Mouse (Mus musculus) lung, postnatal 10 days (tissue): ENCODE data around the gene Gm3646.
A peak's percentile ranks its signal among the peaks of the same experiment; 100 is the strongest.

ENCODE experiments used
- DNase-seq: peaks from one replicate; pipeline ENCODE4 v3.0.0; 2021

The Gm3646 gene

DNA sequence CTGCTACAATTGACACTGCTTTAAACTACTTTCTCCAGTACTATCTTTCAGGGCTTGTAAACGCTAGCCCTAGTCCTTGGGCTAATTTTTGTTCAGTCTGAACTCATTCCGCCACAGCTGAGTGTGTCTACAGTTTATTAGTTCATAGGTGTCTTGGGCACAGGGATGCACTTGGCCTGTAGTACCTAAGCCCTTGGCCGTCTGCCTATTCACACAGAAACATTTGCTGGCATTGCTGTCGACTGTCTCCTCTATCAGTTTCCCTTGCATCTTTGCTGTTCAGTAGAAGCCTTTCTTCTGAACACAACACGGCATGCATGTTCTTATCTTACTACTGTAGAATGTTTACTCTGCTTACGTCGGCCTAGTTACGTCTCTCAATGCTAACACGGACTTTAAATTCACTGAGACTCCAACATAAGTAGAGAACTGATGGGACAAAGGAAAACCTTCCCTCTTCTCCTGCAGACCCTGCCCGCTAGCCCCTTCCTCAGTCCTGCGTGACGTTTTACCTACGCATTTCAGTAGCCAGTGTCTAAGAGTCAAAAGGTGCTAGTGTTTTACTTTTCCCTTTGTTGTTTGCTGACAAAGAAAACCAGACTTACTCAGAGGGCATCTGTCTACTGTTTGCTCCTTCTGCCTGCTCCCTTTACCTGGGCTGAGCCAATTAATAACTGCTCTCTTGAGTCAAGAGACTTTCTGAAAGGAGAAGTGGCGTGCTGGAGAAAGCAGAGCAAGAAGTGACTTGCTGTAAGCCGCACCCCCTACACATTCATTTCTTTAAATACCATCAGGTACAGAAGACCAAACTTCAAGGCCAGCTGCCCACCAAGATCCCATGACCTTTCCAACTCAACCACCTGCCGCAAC, 25.8 kb downstream of the Gm3646 start:
- no peak for DNase-seq

DNA sequence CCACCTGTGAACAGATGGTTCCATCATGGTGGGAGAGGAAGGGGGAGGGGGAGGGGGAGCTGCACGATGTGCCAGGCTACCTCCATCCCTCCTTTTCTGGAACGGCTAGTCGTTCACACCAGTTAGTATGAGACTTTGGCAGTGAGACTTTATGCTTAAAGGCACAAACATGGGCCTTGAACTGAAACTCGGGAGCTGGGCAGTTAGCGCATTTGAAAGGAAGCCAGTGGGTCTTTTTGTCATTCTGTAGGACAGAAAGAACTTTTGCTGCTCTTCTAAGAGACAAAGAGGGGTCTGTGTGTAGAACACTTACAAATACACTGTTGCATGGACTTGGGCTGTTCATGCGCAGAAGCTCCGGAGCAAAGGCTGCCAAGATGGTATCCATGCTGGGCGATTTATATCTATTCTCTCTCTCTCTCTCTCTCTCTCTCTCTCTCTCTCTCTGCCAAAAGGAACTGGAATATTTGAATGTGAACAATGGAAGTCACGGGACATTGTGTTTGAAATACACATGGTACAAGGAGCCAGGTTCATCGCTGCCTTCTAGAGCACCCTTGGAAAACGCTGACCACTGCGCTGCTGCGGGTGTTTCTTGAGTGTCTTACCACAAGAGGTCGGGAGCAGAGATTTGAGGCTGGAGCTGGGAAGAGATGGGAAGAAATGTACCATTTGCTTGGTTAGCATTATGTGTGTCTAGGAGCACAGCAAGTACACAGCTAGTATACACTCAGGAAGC, 31.0 kb downstream of the Gm3646 start:
- DNase-seq = no peak

DNA sequence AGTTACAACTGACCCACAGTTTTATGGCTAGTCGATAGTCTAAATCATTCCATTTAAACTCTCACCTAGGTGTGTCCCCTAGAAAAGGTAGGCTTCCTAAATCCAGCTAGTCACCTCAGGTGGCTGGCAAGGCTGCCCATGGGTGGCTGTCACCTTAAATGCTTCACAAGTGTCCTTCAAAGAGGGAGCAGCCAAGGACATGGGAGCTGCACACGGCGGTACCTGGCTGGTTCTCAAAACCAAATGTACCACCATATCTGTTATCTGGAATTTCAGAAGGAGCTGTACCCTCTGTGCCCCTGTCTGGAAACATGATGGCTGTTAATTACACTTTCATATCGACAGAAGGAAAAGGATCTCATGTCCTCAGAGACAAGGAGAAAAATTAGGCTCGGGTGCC, 31.6 kb downstream of the Gm3646 start:
- no peak for DNase-seq

DNA sequence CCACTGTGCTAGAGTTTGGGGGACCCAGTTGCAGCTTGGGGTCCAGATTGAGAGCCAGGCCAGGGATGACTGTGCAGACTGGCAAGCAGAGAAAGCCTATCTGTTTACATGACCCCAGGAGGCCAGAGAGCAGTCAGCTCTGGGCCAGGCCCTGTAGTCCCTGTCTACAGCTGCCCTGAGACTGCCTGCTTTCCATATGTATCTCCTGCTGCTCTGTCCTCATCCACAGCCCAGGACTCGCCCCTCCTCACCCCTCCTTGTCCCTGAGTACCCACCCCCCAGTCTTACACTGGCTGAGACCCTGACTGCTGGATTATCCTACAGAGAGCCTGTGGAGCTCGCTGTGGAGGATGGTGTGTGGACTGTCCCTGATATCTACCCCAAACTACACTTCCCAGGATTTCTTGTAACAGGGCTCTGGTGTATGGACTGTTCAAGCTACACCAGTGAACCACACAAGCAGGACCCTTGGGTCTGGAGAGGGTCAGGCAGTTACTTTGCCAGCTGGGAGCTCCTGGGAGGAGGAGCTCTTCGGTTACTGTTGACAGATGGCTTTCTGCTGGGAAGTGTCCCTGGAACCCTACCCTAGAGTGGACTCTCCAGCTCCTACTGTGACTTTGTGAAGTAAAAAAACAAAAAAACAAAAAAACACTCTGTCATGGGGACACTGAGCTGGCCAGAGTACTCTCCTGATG, 32.6 kb downstream of the Gm3646 start:
- peak; percentile 71 for DNase-seq

DNA sequence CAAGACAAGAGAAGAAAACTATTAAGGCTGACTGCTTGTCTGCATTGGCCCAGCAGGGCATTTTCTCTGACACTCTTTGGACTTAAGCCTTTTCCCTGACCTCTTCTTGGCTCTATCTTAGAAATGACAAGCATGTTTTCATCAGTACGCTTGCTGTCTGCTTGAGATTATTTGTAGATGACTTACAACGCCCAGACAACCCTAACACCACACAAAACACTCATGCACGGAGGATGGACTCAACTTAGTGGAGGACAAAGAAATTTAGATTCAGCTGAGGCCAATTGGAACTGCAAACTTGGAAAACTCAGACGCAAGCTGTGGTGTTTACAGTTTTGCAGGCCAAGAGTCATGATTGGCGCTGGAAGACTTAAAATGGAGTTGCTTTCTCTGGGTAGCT, 34.7 kb downstream of the Gm3646 start:
- peak; percentile 71 for DNase-seq

DNA sequence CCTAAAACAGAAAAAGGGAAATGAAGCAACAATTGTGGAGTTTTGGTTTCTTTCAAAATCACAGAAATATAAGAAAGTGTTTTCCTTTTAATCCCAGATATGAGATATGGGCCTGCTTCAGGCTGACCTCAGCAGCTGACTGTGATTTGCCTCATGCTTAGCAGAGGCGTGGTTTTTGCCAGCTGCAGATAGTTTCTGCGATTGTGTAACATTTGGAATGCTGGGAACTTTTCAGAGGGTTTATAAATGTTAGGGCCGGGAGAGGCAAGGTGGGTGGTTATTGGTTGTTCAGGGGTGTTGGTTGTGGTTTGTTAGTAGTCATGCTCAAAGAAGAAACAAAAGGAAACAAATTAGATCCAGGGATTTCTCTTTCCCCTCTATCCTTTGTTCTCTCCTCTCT, 37.1 kb downstream of the Gm3646 start:
- DNase-seq = no peak

DNA sequence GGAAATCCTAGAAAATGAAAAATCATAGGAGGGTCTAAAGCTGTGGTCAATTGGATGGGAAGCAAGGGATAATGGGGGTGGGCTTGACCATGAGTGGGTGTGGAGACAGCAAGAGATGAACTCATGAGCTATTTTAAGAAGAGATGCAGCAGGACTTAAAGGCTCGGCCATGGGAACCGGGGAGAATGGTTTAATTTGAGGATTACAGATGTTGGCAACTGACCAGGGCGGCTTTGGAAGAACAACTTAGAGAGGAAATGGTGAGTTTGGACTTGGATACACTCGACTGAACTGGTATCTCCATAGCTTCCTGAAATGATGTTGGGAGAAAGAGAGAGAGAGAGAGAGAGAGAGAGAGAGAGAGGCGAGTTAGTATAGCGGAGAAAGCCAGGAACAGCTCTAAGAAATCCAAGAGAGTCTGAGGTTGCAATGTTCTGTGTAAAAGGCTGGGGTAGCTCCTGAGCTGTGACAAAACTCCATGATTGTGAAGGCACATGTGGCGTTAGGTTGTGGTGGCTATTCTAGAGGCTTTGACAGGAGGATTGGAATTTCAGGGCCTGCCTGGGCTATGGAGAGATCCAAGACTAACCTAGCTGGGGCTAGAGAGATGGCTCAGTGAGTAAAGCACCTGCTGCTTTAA, 39.2 kb downstream of the Gm3646 start:
- peak; percentile 72 for DNase-seq

DNA sequence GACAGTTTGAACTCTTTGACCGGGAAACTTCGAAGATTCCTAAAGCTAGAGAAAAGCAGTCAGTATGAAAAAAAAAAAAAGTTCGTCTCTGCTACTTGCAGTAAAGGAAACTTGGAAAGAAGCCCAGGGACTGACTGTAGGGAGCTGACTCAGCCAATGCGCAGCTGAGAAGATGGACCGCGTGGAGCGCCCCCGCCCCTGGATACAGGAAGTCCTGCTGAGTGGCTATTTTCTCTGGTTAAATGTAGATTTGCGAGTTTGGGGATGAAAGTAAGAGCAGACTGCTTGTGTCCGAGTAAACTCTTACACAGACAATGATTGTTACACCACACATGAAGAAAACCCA, 43.1 kb downstream of the Gm3646 start:
- DNase-seq = peak; percentile 93

DNA sequence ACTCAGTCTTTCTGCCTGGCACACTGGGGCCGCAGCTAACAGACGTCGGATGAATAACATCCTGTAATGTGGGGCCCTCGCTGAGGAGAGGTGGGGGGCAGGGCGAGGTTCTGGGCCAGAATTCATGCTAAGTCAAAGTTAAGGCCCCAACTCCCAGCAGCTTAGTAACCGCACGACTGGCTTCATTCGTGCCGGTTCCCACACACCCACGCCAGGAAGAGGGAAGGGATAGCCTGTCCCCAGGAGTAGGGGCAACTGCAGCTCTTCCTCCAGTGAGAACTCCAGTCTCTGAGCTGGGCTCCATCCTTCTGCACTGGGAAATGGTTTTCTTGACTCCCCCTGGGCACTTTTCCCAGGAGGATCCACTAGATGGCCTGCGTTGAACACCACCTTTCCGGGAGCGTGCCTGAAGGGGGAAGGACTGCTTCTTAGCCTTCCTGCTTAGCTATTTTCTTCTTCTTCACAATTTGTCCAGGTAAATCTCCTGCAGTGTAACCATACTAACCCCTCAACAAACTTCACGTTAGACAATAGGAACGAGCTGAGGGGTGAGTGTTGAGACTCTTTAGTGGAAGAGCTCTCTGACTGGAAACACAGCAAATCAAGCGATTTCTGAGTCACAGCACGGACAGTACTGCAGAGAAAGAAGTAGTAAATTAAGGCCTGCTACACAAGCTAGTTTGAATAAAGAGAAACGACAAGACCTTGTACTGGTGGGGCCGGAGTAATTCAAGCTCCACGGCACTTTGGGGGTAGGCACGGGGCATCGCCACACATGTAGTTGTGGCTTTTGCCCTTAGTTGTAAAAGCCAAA, 43.7 kb downstream of the Gm3646 start:
- DNase-seq = peak; percentile 86

DNA sequence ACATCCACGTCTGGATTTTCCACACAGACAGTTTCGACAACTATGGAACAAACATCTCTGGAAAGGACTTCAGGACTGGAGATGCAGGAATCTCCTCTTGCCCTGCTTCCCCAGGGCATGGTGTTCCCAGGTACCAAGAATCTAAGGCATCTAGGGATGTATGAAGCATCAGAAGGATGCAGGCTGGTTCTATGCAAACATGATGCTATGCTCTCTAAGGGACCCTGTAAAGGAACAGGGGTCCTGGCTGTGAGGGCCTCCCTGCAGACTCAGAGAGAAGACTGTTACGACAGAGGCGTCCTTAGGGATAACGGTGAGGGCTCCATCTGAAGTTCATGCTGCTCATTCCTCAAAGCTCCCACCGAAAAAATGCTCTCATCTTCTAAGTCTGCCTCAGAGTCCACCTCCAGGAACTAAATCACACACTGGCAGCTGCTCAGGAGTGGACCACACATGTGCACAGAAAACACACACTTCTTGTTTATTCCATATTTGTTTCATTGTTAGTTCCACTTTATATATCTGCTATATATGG, 44.9 kb downstream of the Gm3646 start:
- DNase-seq = no peak

DNA sequence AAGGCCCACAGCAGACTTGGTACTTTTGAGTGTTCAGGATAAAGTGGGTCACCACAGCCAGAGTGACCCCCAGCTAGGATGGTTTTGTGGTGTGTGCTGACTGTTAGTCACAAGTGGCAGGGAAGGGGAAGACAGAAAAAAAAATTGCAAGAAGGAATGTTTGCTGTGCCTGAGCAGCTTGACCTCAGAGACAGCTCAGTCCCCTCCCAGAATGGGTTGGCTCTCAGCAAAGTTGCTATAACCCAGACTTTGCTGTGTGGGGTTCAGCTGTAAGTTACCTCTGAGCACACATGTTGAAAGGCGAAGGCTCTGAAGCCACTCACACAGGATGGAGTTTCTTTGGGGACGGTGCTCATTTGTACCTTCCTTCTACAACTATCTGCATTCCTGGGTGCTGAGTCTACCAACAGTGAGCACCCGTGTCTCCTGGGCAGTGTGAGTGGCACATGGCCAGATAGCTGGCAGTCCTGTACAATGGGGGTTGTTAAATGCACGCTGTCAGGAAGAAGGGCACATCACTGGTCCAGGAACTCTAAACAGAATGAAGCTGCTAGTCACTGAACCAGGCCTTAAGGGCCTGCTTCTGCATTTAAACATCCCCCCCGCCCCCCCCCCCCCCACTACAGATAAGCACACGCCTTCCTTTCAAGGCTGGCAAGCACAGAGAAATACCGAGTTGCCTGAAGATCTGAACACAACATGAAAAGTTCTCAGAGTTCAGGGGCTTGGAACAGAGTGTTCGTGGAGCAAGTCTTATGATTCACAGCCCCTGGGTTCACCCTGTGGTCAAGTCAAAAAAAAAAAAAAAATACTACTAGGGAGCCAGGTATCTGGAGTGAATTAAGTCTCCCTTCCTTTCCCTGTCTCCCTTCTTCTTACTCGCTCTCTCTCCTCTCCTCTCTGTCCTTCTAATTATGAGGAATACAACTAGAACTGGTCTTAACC, 45.6 kb downstream of the Gm3646 start:
- DNase-seq = peak; percentile 32

DNA sequence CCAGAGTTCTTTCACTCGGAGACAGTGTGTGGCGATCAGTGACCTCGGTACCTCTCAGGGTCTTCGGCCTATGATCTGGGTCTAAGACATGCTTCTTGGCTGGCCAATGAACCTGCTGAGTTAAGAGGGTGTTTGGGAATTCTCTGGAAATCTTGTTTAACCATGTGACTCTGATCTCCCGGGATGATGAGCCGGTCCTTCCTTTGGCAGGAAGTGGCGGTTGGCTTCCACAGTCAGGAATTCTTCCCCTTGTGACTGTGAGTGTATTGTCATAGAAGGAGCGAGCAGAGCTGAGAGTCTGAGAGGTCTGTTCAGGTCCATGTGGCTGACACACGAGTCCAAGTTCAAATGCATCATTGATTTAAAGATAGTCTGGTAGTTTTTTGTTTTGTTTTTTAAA, 46.9 kb downstream of the Gm3646 start:
- DNase-seq = peak; percentile 77

DNA sequence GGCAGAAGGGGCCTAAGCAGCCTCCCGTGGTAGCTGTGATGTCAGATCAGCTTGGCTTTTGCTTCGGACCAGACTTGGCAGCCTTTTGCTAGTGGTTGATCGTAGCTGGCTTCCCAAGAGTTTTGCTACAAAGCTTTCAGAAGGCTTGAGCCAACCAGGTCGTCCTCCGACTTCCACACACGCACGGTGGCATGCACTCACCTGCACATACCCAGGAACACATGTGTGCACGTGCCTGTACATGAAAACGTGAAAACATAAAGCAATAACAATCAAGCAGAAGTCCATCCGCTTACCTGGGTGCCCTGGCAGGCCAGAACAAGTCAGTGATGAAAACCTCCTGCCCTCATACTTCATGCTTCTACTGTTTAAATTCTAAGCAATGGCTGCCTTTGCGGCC, 48.2 kb downstream of the Gm3646 start:
- DNase-seq = no peak

DNA sequence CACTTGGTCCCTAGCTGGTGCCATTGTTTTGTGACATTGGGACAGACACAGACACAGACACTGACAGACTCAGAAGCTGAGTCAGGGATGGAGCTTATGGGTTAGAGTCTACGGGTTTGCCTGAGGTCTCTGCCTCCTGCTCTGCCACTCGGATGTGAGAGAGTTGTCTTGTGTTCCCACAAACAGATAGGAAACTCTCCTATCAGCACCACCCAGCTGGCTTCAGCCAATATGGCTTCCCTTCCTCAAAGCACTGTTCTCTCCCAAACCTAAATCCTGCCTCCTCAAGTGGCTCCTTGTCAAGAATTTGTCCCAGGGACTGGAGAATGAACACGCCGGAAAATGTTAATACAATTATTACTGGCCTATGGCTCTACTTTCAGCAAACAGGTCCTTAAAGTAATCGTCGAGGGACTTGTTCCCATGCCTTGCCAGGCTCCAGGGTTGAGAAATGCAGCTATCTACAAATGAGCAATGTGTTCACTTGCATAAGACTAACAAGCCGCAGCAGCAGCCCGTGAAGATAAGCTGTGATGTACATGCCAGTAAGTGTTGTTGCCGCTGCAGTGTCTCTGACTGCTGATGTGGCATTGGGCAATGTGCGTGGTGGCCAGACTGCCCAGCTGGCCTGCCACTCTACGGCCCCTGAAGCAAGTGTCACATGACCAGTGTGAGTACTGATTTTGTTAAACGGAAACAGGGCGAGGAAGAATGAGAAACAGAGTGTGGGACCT, 50.7 kb downstream of the Gm3646 start:
- peak; percentile 57 for DNase-seq
